Mouse (Mus musculus) midbrain, embryonic 14.5 days (tissue): ENCODE measurements around the gene Dpp6. TPM values are rescaled to one million over a fixed set of nuclear protein-coding genes. Genes with fewer than 3 reads are reported as not detected.

Source experiments
- ATAC-seq: fragments of 200-750 bp; cut with Nextera tagmentation; 2 replicates; pipeline ENCODE4 v1.8.0; 2017; ENCODE audit warnings: moderate number of reproducible peaks, moderate library complexity; ENCODE audit not compliant: low FRiP score, low TSS enrichment
- DNase-seq: peaks from one replicate; pipeline ENCODE4 v3.0.0-alpha.2; 2015
- H3K27ac ChIP-seq: fragments of 300-500 bp; sonication (generic); replicated peaks from 2 replicates; pipeline ENCODE4 v1.5.1; 2014; ENCODE audit warnings: mild to moderate bottlenecking, low read depth, low read length, moderate library complexity
- H3K27me3 ChIP-seq: fragments of 300-500 bp; sonication (generic); 2 replicates; pipeline ENCODE4 v1.6.1; 2014; ENCODE audit warnings: low read length, control low read depth, mixed read lengths; ENCODE audit not compliant: control insufficient read depth, insufficient read depth
- H3K36me3 ChIP-seq: fragments of 300-500 bp; sonication (generic); 2 replicates; pipeline ENCODE4 v1.6.1; 2014; ENCODE audit warnings: low read length, control low read depth; ENCODE audit not compliant: control insufficient read depth, insufficient read depth
- H3K4me1 ChIP-seq: fragments of 300-500 bp; sonication (generic); 2 replicates; pipeline ENCODE4 v1.6.1; 2014; ENCODE audit warnings: mild to moderate bottlenecking, antibody characterized with exemption, low read length, control low read depth; ENCODE audit not compliant: control insufficient read depth, insufficient read depth
- H3K4me2 ChIP-seq: fragments of 300-500 bp; sonication (generic); 2 replicates; pipeline ENCODE4 v1.6.1; 2014; ENCODE audit warnings: mild to moderate bottlenecking, low read length, moderate library complexity
- H3K4me3 ChIP-seq: fragments of 300-500 bp; sonication (generic); replicated peaks from 2 replicates; pipeline ENCODE4 v1.5.1; 2014; ENCODE audit warnings: low read depth, low read length
- H3K9ac ChIP-seq: fragments of 300-500 bp; sonication (generic); replicated peaks from 2 replicates; pipeline ENCODE4 v1.6.1; 2014; ENCODE audit warnings: mild to moderate bottlenecking, low read length, moderate library complexity
- H3K9me3 ChIP-seq: fragments of 300-500 bp; sonication (generic); 2 replicates; pipeline ENCODE4 v1.6.1; 2016; ENCODE audit warnings: low read length, control low read depth, mixed read lengths; ENCODE audit not compliant: control insufficient read depth
- WGBS: fragments of 180-500 bp; shearing (Covaris S2); extraction: QIAGEN DNeasy Blood & Tissue Kit; methylation state at CpG from one replicate; pipeline ENCODE4 v1.1.7; 2014; 5-methylcytosine and 5-hydroxymethylcytosine counted together
- polyA plus RNA-seq: library from polyadenylated mRNA; unstranded; fragments of >200 nt; fragmentation: Nextera tagmentation; extraction: Ambion mirVana; gene quantifications from 2 replicates; pipeline ENCODE4 v1.2.1, GENCODE M21; 2014

The Dpp6 gene
- polyA plus RNA-seq, 1 experiment from 2014 or later = 72.6 TPM

DNA sequence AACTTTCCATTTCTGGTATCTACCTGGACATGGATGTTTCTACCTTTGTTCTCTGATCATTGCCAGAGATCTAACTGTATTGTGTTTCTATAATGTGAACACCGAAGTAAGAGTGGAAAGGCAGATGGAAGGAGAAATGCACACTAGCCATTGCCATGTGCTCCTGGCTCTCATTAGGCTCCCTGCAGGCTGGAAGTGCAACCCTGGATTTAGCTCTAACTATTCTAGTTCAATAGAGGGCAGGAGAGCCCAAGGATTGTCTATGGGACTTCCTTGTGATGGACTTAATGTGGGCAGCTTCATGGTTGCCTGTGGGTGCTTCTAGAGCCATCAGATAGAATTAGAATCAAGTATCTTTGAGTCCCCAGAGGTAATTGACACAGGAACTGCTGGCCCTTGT, 291.2 kb downstream of the Dpp6 start:
- H3K27me3 ChIP-seq = no peaks in the 10 kb centered on the region
- no peaks in the 10 kb centered on the region for H3K36me3 ChIP-seq
- no peak overlapping the region for H3K27ac ChIP-seq
- H3K4me2 ChIP-seq = no peak overlapping the region
- H3K4me1 ChIP-seq = no peaks in the 10 kb centered on the region
- ATAC-seq (no peak), DNase-seq (no peak)
- H3K4me3 ChIP-seq = no peak overlapping the region
- WGBS = 95% methylated on average over 1 of the region's 1 CpGs
- no peaks in the 10 kb centered on the region for H3K9me3 ChIP-seq
- no peak overlapping the region for H3K9ac ChIP-seq

DNA sequence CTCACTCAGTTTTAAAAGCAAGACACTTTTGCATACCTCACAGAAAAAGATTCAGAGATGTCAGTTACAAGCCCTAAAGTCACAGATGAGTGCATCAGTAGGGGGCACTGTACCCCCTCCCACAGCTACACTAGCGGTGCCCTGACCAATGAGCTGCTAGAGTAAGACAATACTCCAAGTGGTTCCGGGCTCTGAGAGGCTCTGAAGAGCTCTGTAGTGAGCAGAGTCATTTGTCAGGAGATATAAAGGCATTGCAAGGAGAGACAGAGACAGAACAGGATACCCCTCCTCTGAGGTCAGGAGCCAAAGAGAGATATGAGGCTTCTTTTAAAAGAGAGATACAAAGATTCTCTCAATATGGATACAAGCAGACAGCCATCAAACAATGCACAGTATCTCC, 305.5 kb downstream of the Dpp6 start:
- Histone ChIP-seq H3K4me3 (no peak overlapping the region), H3K36me3 (no peaks in the 10 kb centered on the region), H3K27ac (no peak overlapping the region), H3K4me2 (no peak overlapping the region), H3K9me3 (no peaks in the 10 kb centered on the region), H3K9ac (no peak overlapping the region), H3K4me1 (no peaks in the 10 kb centered on the region), H3K27me3 (no peaks in the 10 kb centered on the region)
- DNase-seq = no peak
- no peak for ATAC-seq
- 29% methylated on average over 2 of the region's 2 CpGs for WGBS

DNA sequence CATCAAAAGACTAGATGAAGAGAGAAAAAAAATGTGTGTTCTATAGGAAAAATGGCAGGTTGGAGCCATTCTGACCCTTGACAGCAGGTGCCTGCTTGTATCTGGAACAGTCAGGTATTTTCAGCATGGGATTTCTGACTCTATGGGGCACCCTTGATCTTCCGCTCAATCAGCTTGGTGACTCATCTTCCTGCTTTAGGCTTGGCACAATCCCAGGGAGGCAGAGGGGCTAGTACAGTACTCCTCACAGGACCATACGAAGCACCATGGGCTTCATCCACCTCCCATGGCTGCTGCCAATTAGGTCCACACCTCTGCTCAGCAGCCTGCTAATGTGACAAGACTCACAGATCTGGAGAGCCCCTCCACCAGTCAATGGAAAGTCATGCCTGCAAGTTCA, 305.9 kb downstream of the Dpp6 start:
- ATAC-seq (no peak), DNase-seq (no peak)

DNA sequence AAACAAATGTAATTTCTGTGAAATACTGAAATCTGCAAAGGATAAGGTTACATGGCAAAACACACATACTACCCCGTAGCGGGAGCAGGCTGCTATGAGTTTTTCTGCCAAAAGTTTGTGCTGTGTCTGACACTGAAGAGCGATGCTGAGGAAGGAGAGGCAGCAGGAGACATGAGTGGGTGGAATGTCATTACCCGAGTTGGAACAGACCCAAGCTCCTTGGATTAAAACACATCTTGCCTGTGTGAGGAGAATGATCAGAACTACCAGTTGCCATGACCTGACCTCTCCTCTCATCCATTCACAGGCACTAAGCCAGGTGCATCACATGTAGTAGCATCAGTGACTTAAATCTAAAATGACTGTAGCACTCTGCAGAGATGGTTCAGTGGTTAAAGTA, 309.0 kb downstream of the Dpp6 start:
- Histone ChIP-seq H3K9ac (no peak overlapping the region), H3K4me3 (no peak overlapping the region), H3K9me3 (no peaks in the 10 kb centered on the region), H3K27ac (no peak overlapping the region), H3K4me1 (no peaks in the 10 kb centered on the region), H3K27me3 (no peaks in the 10 kb centered on the region), H3K4me2 (no peak overlapping the region), H3K36me3 (no peaks in the 10 kb centered on the region)
- DNase-seq (no peak), ATAC-seq (no peak)
- 89% methylated on average over 4 of the region's 4 CpGs for WGBS

More for the DNA sequence above, 305.9 kb downstream of the Dpp6 start:
- Histone ChIP-seq H3K4me3 (no peak overlapping the region), H3K4me1 (no peaks in the 10 kb centered on the region), H3K27me3 (no peaks in the 10 kb centered on the region), H3K36me3 (no peaks in the 10 kb centered on the region), H3K27ac (no peak overlapping the region), H3K4me2 (no peak overlapping the region), H3K9ac (no peak overlapping the region), H3K9me3 (no peaks in the 10 kb centered on the region)
- WGBS = 94% methylated on average over 2 of the region's 2 CpGs

DNA sequence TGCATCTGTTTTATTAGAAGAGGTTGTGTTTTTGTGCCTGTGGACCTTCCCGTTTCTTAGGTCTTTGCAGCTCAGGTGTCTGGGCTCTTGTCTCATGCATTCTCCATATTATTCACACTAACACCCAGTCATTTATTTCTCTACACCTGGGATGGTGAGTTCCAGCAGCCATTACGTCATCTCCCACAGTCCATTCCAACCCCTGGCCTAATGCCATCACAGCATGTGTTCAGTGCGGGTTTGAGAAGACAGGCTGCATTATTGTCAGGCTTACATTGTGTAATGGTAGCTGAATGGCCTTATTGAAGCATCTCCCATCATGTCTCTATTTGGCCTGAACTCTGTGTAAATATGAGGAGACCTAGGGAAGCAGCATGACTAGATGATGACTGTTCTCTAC, 316.2 kb downstream of the Dpp6 start:
- ATAC-seq (no peak), DNase-seq (no peak)
- no peak overlapping the region for H3K27ac ChIP-seq
- no peak overlapping the region for H3K4me3 ChIP-seq
- H3K4me1 ChIP-seq = no peaks in the 10 kb centered on the region
- no peaks in the 10 kb centered on the region for H3K36me3 ChIP-seq
- no peaks in the 10 kb centered on the region for H3K27me3 ChIP-seq
- no peaks in the 10 kb centered on the region for H3K9me3 ChIP-seq
- WGBS = 64% methylated on average over 3 of the region's 3 CpGs
- H3K4me2 ChIP-seq = no peak overlapping the region
- H3K9ac ChIP-seq = no peak overlapping the region

DNA sequence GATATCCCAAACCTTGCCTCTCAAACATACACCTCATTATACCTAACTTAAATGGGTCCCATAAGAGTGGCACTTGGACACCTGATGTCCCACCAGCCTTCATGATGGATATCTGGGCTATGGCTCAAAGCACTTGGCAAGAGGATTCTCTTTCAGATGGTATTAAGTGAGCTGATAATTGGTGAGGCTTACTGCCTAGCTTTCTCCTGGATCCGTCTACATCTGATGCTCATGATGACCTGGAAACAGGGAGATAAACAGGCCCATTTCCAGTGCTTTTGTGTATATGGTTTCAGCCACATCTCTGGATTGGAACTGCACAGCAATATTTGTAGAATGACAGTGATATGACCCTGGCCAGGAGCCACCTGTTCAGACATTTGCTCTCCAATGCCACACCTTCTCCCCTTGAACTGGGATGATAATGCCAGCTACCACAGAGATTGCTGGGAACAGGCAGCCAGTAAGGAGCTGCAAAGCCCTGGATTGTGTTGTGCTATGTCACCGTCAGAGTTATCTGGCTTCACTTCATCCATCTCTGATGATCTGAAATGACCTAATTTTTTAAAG, 317.5 kb downstream of the Dpp6 start:
- H3K9me3 ChIP-seq = no peaks in the 10 kb centered on the region
- WGBS = 86% methylated on average over 2 of the region's 2 CpGs
- ATAC-seq = no peak
- H3K27ac ChIP-seq = no peak overlapping the region
- H3K36me3 ChIP-seq = no peaks in the 10 kb centered on the region
- no peak overlapping the region for H3K9ac ChIP-seq
- H3K4me3 ChIP-seq = no peak overlapping the region
- no peaks in the 10 kb centered on the region for H3K4me1 ChIP-seq
- no peaks in the 10 kb centered on the region for H3K27me3 ChIP-seq
- DNase-seq = no peak
- no peak overlapping the region for H3K4me2 ChIP-seq

DNA sequence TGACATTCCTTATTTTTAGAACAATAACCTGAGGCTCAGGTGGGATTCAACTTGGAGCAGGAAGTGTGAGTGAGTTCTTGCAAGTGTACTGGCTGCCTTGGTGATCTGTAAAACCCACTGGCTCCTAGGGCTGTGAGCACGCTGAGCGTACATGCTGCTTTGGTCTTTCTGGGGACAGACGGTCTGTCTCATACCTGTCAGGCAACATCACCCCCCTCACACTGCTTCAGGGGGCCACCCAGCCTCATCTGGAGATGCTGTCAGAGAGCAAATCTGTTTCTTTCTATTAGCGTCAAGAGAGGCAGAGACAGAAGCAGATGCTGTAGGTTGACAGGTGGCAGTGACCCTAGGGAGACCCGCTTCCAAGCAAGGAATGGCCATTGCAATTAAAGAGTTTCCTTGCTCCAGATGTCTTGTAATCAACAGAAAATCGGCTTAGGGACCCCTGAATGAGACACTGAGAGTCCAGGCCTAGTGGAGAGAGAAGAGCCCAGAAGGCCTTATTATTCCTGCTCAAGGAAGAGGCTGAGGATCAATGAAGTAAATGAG, 330.5 kb downstream of the Dpp6 start:
- H3K4me3 ChIP-seq = no peak overlapping the region
- no peaks in the 10 kb centered on the region for H3K9me3 ChIP-seq
- H3K4me1 ChIP-seq = no peaks in the 10 kb centered on the region
- 62% methylated on average over 6 of the region's 6 CpGs for WGBS
- ATAC-seq (no peak), DNase-seq (peak; percentile 35)
- H3K27me3 ChIP-seq = no peaks in the 10 kb centered on the region
- no peaks in the 10 kb centered on the region for H3K36me3 ChIP-seq
- no peak overlapping the region for H3K4me2 ChIP-seq
- no peak overlapping the region for H3K9ac ChIP-seq
- H3K27ac ChIP-seq = no peak overlapping the region; the same call in 1 of the 2 replicates

DNA sequence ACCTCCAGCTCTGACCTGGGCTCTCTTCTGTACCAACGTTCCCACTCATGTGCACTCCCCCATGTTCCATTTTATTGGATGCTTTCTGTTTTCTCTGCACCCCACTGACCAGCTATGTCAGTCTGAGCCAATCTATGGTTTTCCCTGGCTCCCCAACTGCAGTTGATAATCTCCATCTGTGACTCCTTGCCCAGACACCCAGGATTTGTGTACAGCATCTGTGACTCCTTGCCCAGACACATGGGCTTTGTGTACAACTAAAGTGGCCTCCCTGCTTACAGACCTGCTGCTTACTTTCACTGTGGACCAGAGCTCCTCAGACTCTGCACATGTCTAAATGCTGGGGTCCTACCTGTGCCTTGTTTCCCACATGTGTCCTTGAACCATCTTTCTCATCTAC, 334.0 kb downstream of the Dpp6 start:
- no peak for ATAC-seq

DNA sequence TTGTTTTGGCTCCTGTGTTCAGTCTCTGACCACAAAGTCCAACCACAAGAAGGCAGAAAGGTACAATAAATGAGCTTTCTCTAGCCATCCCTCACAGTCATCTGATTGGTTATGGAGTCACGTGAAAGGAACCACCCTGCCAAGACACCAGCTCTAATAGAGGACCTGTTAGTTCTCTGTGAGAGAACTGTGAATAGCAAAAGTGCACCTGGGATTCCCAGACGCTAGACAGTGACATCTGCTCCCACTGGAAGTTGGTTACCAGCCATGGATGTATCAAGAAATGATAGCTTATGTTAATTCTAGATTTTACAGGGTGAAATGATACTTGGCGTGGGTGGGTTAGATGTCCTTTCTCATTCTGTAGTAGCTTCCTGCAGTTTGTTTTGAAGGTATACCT, 338.7 kb downstream of the Dpp6 start:
- H3K4me1 ChIP-seq = no peaks in the 10 kb centered on the region
- no peaks in the 10 kb centered on the region for H3K27me3 ChIP-seq
- no peak overlapping the region for H3K4me3 ChIP-seq
- H3K27ac ChIP-seq = no peak overlapping the region
- no peak for DNase-seq
- no peaks in the 10 kb centered on the region for H3K9me3 ChIP-seq
- no peak for ATAC-seq
- no peak overlapping the region for H3K9ac ChIP-seq
- H3K4me2 ChIP-seq = no peak overlapping the region
- 84% methylated on average over 3 of the region's 3 CpGs for WGBS
- H3K36me3 ChIP-seq = no peaks in the 10 kb centered on the region

More for the DNA sequence above, 334.0 kb downstream of the Dpp6 start:
- no peaks in the 10 kb centered on the region for H3K27me3 ChIP-seq
- no peak overlapping the region for H3K4me3 ChIP-seq
- no peaks in the 10 kb centered on the region for H3K36me3 ChIP-seq
- 78% methylated on average over 1 of the region's 1 CpGs for WGBS
- H3K9ac ChIP-seq = no peak overlapping the region
- no peak overlapping the region for H3K4me2 ChIP-seq
- no peak overlapping the region for H3K27ac ChIP-seq
- H3K4me1 ChIP-seq = no peaks in the 10 kb centered on the region
- DNase-seq = no peak
- H3K9me3 ChIP-seq = no peaks in the 10 kb centered on the region
